Mouse (Mus musculus): Measurements from ENCODE around the gene Arhgap21. TPM values are rescaled to one million over a fixed set of nuclear protein-coding genes. Genes with fewer than 3 reads are reported as not detected.

Arhgap21 gene
- polyA plus RNA-seq, 1 experiment from 2014 or later = 69.4 TPM

Other genes starting within 250 kb of the Arhgap21 start
- 3.7 TPM in 2 replicates for gene Enkur, start 236.5 kb upstream of the Arhgap21 start, polyA plus RNA-seq (2014; fragmentation: Nextera tagmentation; extraction: Ambion mirVana)
- 16.2 and 18.2 TPM in 2 replicates for gene Thnsl1, start 236.8 kb upstream of the Arhgap21 start, polyA plus RNA-seq (2014; fragmentation: Nextera tagmentation; extraction: Ambion mirVana)